Mouse (Mus musculus): ENCODE data around the gene Grik4. TPM values are rescaled to one million over a fixed set of nuclear protein-coding genes. Genes with fewer than 3 reads are reported as not detected.

The Grik4 gene
- polyA plus RNA-seq, 1 experiment = 0.16 TPM

GRCm38 (mm10) chr9:42792381-42792780 is 151.9 kb downstream of the Grik4 start:
- Histone ChIP-seq H3K27me3 (ENCODE audit: control insufficient read depth, insufficient read depth, low read length) (no peaks in the 10 kb centered on the region), H3K4me1 (replicated peaks; ENCODE audit: control insufficient read depth, insufficient read depth, low read length) (no peaks in the 10 kb centered on the region), H3K36me3 (ENCODE audit: control insufficient read depth, insufficient read depth, low read length) (no peaks in the 10 kb centered on the region), H3K4me3 (ENCODE audit: control insufficient read depth, insufficient read depth, low read length) (no peak overlapping the region), H3K27ac (ENCODE audit: control insufficient read depth, insufficient read depth, low read length) (no peak overlapping the region)
- 84% methylated on average over 5 of the region's 5 CpGs for WGBS
- TF ChIP-seq CTCF (IDR thresholded peaks at IDR 0.05; ENCODE audit: borderline replicate concordance, control insufficient read depth, extremely low read depth, insufficient read depth, low read length, poor library complexity) (no peak), POLR2A (IDR thresholded peaks at IDR 0.05; ENCODE audit: control insufficient read depth, extremely low read depth, insufficient read depth, low read length, poor library complexity) (no peak)
- no peak for DNase-seq

GRCm38 (mm10) chr9:42791779-42792178 is 152.5 kb downstream of the Grik4 start:
- no peak overlapping the region for H3K27ac ChIP-seq (ENCODE audit: control insufficient read depth, insufficient read depth, low read length)
- DNase-seq = no peak
- no peaks in the 10 kb centered on the region for H3K27me3 ChIP-seq (ENCODE audit: control insufficient read depth, insufficient read depth, low read length)
- H3K36me3 ChIP-seq (ENCODE audit: control insufficient read depth, insufficient read depth, low read length) = no peaks in the 10 kb centered on the region
- no peak for TF ChIP-seq CTCF (IDR thresholded peaks at IDR 0.05; ENCODE audit: borderline replicate concordance, control insufficient read depth, extremely low read depth, insufficient read depth, low read length, poor library complexity)
- no peak overlapping the region for H3K4me3 ChIP-seq (ENCODE audit: control insufficient read depth, insufficient read depth, low read length)
- 96% methylated on average over 12 of the region's 12 CpGs for WGBS
- H3K4me1 ChIP-seq (replicated peaks; ENCODE audit: control insufficient read depth, insufficient read depth, low read length) = no peaks in the 10 kb centered on the region

GRCm38 (mm10) chr9:42791346-42791745 is 152.9 kb downstream of the Grik4 start:
- 77% methylated on average over 4 of the region's 4 CpGs for WGBS
- TF ChIP-seq CTCF (IDR thresholded peaks at IDR 0.05; ENCODE audit: borderline replicate concordance, control insufficient read depth, extremely low read depth, insufficient read depth, low read length, poor library complexity) = no peak
- no peak for DNase-seq
- no peaks in the 10 kb centered on the region for H3K36me3 ChIP-seq (ENCODE audit: control insufficient read depth, insufficient read depth, low read length)
- H3K27me3 ChIP-seq (ENCODE audit: control insufficient read depth, insufficient read depth, low read length) = no peaks in the 10 kb centered on the region
- H3K27ac ChIP-seq (ENCODE audit: control insufficient read depth, insufficient read depth, low read length) = no peak overlapping the region
- no peaks in the 10 kb centered on the region for H3K4me1 ChIP-seq (replicated peaks; ENCODE audit: control insufficient read depth, insufficient read depth, low read length)
- H3K4me3 ChIP-seq (ENCODE audit: control insufficient read depth, insufficient read depth, low read length) = no peak overlapping the region

GRCm38 (mm10) chr9:42788471-42788870 is 155.8 kb downstream of the Grik4 start:
- 16% methylated on average over 8 of the region's 8 CpGs for WGBS
- Histone ChIP-seq H3K27me3 (ENCODE audit: control insufficient read depth, insufficient read depth, low read length) (no peaks in the 10 kb centered on the region), H3K4me3 (ENCODE audit: control insufficient read depth, insufficient read depth, low read length) (no peak overlapping the region), H3K4me1 (replicated peaks; ENCODE audit: control insufficient read depth, insufficient read depth, low read length) (no peaks in the 10 kb centered on the region), H3K36me3 (ENCODE audit: control insufficient read depth, insufficient read depth, low read length) (no peaks in the 10 kb centered on the region), H3K27ac (ENCODE audit: control insufficient read depth, insufficient read depth, low read length) (no peak overlapping the region)
- no peak for TF ChIP-seq POLR2A (IDR thresholded peaks at IDR 0.05; ENCODE audit: control insufficient read depth, extremely low read depth, insufficient read depth, low read length, poor library complexity)
- TF ChIP-seq CTCF (IDR thresholded peaks at IDR 0.05; ENCODE audit: borderline replicate concordance, control insufficient read depth, extremely low read depth, insufficient read depth, low read length, poor library complexity) = no peak
- peak; percentile 10 for DNase-seq

- WGBS = 93% methylated on average over 5 of the region's 5 CpGs
- Histone ChIP-seq H3K4me1 (replicated peaks; ENCODE audit: control insufficient read depth, insufficient read depth, low read length) (no peaks in the 10 kb centered on the region), H3K27ac (ENCODE audit: control insufficient read depth, insufficient read depth, low read length) (no peak overlapping the region), H3K36me3 (ENCODE audit: control insufficient read depth, insufficient read depth, low read length) (no peaks in the 10 kb centered on the region), H3K4me3 (ENCODE audit: control insufficient read depth, insufficient read depth, low read length) (no peak overlapping the region), H3K27me3 (ENCODE audit: control insufficient read depth, insufficient read depth, low read length) (no peaks in the 10 kb centered on the region)
- TF ChIP-seq POLR2A (IDR thresholded peaks at IDR 0.05; ENCODE audit: control insufficient read depth, extremely low read depth, insufficient read depth, low read length, poor library complexity) (no peak), CTCF (IDR thresholded peaks at IDR 0.05; ENCODE audit: borderline replicate concordance, control insufficient read depth, extremely low read depth, insufficient read depth, low read length, poor library complexity) (no peak)
- DNase-seq = no peak
These were observed 157.4 kb downstream of the Grik4 start for GRCm38 (mm10) chr9:42786882-42787281.

GRCm38 (mm10) chr9:42786286-42786685 is 158.0 kb downstream of the Grik4 start:
- Histone ChIP-seq H3K27me3 (ENCODE audit: control insufficient read depth, insufficient read depth, low read length) (no peaks in the 10 kb centered on the region), H3K4me3 (ENCODE audit: control insufficient read depth, insufficient read depth, low read length) (no peak overlapping the region), H3K27ac (ENCODE audit: control insufficient read depth, insufficient read depth, low read length) (no peak overlapping the region), H3K4me1 (replicated peaks; ENCODE audit: control insufficient read depth, insufficient read depth, low read length) (no peaks in the 10 kb centered on the region), H3K36me3 (ENCODE audit: control insufficient read depth, insufficient read depth, low read length) (no peaks in the 10 kb centered on the region)
- WGBS = 85% methylated on average over 2 of the region's 2 CpGs
- no peak for TF ChIP-seq POLR2A (IDR thresholded peaks at IDR 0.05; ENCODE audit: control insufficient read depth, extremely low read depth, insufficient read depth, low read length, poor library complexity)
- TF ChIP-seq CTCF (IDR thresholded peaks at IDR 0.05; ENCODE audit: borderline replicate concordance, control insufficient read depth, extremely low read depth, insufficient read depth, low read length, poor library complexity) = no peak
- DNase-seq = no peak

GRCm38 (mm10) chr9:42785173-42785830 is 159.0 kb downstream of the Grik4 start:
- Histone ChIP-seq H3K4me3 (ENCODE audit: control insufficient read depth, insufficient read depth, low read length) (no peak overlapping the region), H3K27me3 (ENCODE audit: control insufficient read depth, insufficient read depth, low read length) (no peaks in the 10 kb centered on the region), H3K27ac (ENCODE audit: control insufficient read depth, insufficient read depth, low read length) (no peak overlapping the region), H3K4me1 (replicated peaks; ENCODE audit: control insufficient read depth, insufficient read depth, low read length) (no peaks in the 10 kb centered on the region), H3K36me3 (ENCODE audit: control insufficient read depth, insufficient read depth, low read length) (no peaks in the 10 kb centered on the region)
- no peak for TF ChIP-seq CTCF (IDR thresholded peaks at IDR 0.05; ENCODE audit: borderline replicate concordance, control insufficient read depth, extremely low read depth, insufficient read depth, low read length, poor library complexity)
- TF ChIP-seq POLR2A (IDR thresholded peaks at IDR 0.05; ENCODE audit: control insufficient read depth, extremely low read depth, insufficient read depth, low read length, poor library complexity) = no peak
- 88% methylated on average over 10 of the region's 10 CpGs for WGBS
- no peak for DNase-seq

Measured in thymus, adult 2 months (tissue).